Mouse (Mus musculus) ES-E14 (cell line): ENCODE measurements around the gene Tubgcp2. TPM values are rescaled to one million over a fixed set of nuclear protein-coding genes. Genes with fewer than 3 reads are reported as not detected.

Experiments
- DNase-seq: peaks from one replicate; pipeline ENCODE4 v3.0.0-alpha.2; 2013; ENCODE audit warnings: low read depth, low spot score
- H3K27ac ChIP-seq: 2 replicates; pipeline ENCODE4 v1.5.1; 2012; ENCODE audit warnings: low read depth, mild to moderate bottlenecking, low read length, moderate library complexity, mixed read lengths; ENCODE audit not compliant: poor library complexity, insufficient read depth, severe bottlenecking
- H3K36me3 ChIP-seq: 2 replicates; pipeline ENCODE4 v1.6.1; 2012; ENCODE audit warnings: mild to moderate bottlenecking, low read length, moderate library complexity, mixed read lengths; ENCODE audit not compliant: control insufficient read depth, poor library complexity, insufficient read depth, severe bottlenecking
- H3K4me1 ChIP-seq, 2 experiments: fragments of 150-350 bp in 1 of 2; sonication (generic) in 1 of 2; 2 replicates each; pipeline ENCODE4 v1.6.1; 2012; ENCODE audit warnings: low read length in 2 of 2, mild to moderate bottlenecking in 1 of 2, mixed read lengths in 1 of 2; ENCODE audit not compliant: control insufficient read depth in 2 of 2, insufficient read depth in 2 of 2, poor library complexity in 1 of 2
- H3K4me3 ChIP-seq, 2 experiments: fragments of 150-350 bp in 1 of 2; sonication (generic) in 1 of 2; 2 replicates each; pipeline ENCODE4 v1.5.1; 2012; ENCODE audit warnings: low read length in 2 of 2, low read depth in 1 of 2, mild to moderate bottlenecking in 1 of 2, mixed read lengths in 1 of 2; ENCODE audit not compliant: insufficient read depth in 1 of 2, poor library complexity in 1 of 2, severe bottlenecking in 1 of 2
- H3K9ac ChIP-seq: 2 replicates; pipeline ENCODE4 v1.6.1; 2012; ENCODE audit warnings: low read depth, mild to moderate bottlenecking, low read length, mixed read lengths; ENCODE audit not compliant: poor library complexity, insufficient read depth, severe bottlenecking
- H3K9me3 ChIP-seq: fragments of 150-350 bp; sonication (generic); 2 replicates; pipeline ENCODE4 v1.6.1; 2012; ENCODE audit warnings: low read depth, mild to moderate bottlenecking, low read length; ENCODE audit not compliant: control insufficient read depth, insufficient read depth
- CHD2 ChIP-seq: IDR thresholded peaks from 2 replicates; pipeline ENCODE4 v1.6.1; 2014; ENCODE audit warnings: mild to moderate bottlenecking, low read depth, low read length, inconsistent platforms
- HCFC1 ChIP-seq: IDR thresholded peaks from 2 replicates; pipeline ENCODE4 v1.6.1; 2012; ENCODE audit warnings: low read length, inconsistent platforms, borderline replicate concordance; ENCODE audit not compliant: insufficient read depth
- MAFK ChIP-seq: IDR thresholded peaks from 2 replicates; pipeline ENCODE4 v1.6.1; 2014; ENCODE audit warnings: mild to moderate bottlenecking, low read depth, low read length, inconsistent platforms; ENCODE audit not compliant: insufficient read depth
- ZC3H11A ChIP-seq: IDR thresholded peaks from 2 replicates; pipeline ENCODE4 v1.6.1; 2012; ENCODE audit warnings: low read depth, mild to moderate bottlenecking, inconsistent platforms, low read length, borderline replicate concordance
- ZNF384 ChIP-seq: IDR thresholded peaks from 2 replicates; pipeline ENCODE4 v1.6.1; 2012; ENCODE audit warnings: low read depth, low read length, inconsistent platforms
- in situ Hi-C, 2 experiments: fragments of 600-800 bp; cut with MboI; formaldehyde crosslinking; loops; one replicate each; pipeline ENCODE4 v1.15.1; 2025; ENCODE audit warnings: low sequenced_read_pairs in 2 of 2, inconsistent platforms in 1 of 2; ENCODE audit not compliant: unreplicated experiment in 2 of 2
- total RNA-seq: library from RNA; depleted of rRNA; stranded (reverse); fragments of 300-350 nt; gene quantifications from 2 replicates; pipeline ENCODE4 v1.2.3, GENCODE M21; 2012

The Tubgcp2 gene
- total RNA-seq, 1 experiment: 28.1 TPM

- no peaks in the 10 kb centered on the region for H3K9me3 ChIP-seq
- in situ Hi-C loops: loop anchor here in 1 of 2 experiments (5.0 kb wide), 1 partner anchor 89 kb away; no protein-coding TSS in a partner anchor
- H3K36me3 ChIP-seq: no peaks in the 10 kb centered on the region
- no peak overlapping the region for H3K4me3 ChIP-seq
- TF ChIP-seq ZC3H11A: no peak
- TF ChIP-seq HCFC1: no peak
- TF ChIP-seq MAFK: no peak
- no peak for TF ChIP-seq CHD2
- no peak for TF ChIP-seq ZNF384
- H3K4me1 ChIP-seq: peaks cover 0 to 3% of the 10 kb centered on the region in 2 experiments; a peak in 1 of 4 replicates
- H3K27ac ChIP-seq: no peak overlapping the region
- H3K9ac ChIP-seq: no peak overlapping the region
- DNase-seq: no peak
Measured at GRCm38 (mm10) chr7:139990864-139991394, 45.5 kb downstream of the Tubgcp2 start.

- Histone ChIP-seq H3K27ac (no peak overlapping the region), H3K4me1 (peaks cover 0 to 3% of the 10 kb centered on the region in 2 experiments; a peak in 1 of 4 replicates), H3K9ac (no peak overlapping the region), H3K9me3 (no peaks in the 10 kb centered on the region), H3K36me3 (no peaks in the 10 kb centered on the region), H3K4me3 (no peak overlapping the region)
- in situ Hi-C loops: no loop called here
- no peak for DNase-seq
- TF ChIP-seq ZC3H11A: no peak
- TF ChIP-seq MAFK: no peak
- no peak for TF ChIP-seq ZNF384
- no peak for TF ChIP-seq CHD2
- TF ChIP-seq HCFC1: no peak
Measured at GRCm38 (mm10) chr7:139988272-139988671, 48.2 kb downstream of the Tubgcp2 start.

- no peaks in the 10 kb centered on the region for H3K9me3 ChIP-seq
- H3K9ac ChIP-seq: no peak overlapping the region
- in situ Hi-C loops: no loop called here
Measured at GRCm38 (mm10) chr7:139984505-139984904, 52.0 kb downstream of the Tubgcp2 start.

GRCm38 (mm10) chr7:139982058-139982457 is 54.4 kb downstream of the Tubgcp2 start:
- H3K9ac ChIP-seq: no peak overlapping the region
- peaks cover 0 to 4% of the 10 kb centered on the region in 2 experiments; a peak in 1 of 4 replicates for H3K4me1 ChIP-seq
- TF ChIP-seq HCFC1 (no peak), ZC3H11A (no peak), CHD2 (no peak), MAFK (no peak), ZNF384 (no peak)
- no peaks in the 10 kb centered on the region for H3K36me3 ChIP-seq
- H3K27ac ChIP-seq: no peak overlapping the region
- DNase-seq: no peak
- no peak overlapping the region for H3K4me3 ChIP-seq
- in situ Hi-C loops: no loop called here
- no peaks in the 10 kb centered on the region for H3K9me3 ChIP-seq

More at GRCm38 (mm10) chr7:139984505-139984904, 52.0 kb downstream of the Tubgcp2 start:
- no peak for DNase-seq
- TF ChIP-seq CHD2 (no peak), ZC3H11A (no peak), ZNF384 (no peak)
- no peak overlapping the region for H3K27ac ChIP-seq
- no peaks in the 10 kb centered on the region for H3K36me3 ChIP-seq
- no peak overlapping the region for H3K4me3 ChIP-seq
- no peaks in the 10 kb centered on the region; a peak in 1 of 4 replicates for H3K4me1 ChIP-seq

- peaks cover 0 to 9% of the 10 kb centered on the region in 2 experiments; a peak in 2 of 4 replicates for H3K4me1 ChIP-seq
- in situ Hi-C loops: no loop called here
Measured at GRCm38 (mm10) chr7:139980778-139981177, 55.7 kb downstream of the Tubgcp2 start.

More at GRCm38 (mm10) chr7:139980778-139981177, 55.7 kb downstream of the Tubgcp2 start:
- Histone ChIP-seq H3K4me3 (no peak overlapping the region), H3K9ac (no peak overlapping the region), H3K36me3 (no peaks in the 10 kb centered on the region), H3K9me3 (no peaks in the 10 kb centered on the region), H3K27ac (no peak overlapping the region)
- 0 out of 2 replicates have a peak, but pooled peaks have one; percentile 42 for TF ChIP-seq MAFK
- no peak for TF ChIP-seq CHD2
- DNase-seq: no peak
